Mouse (Mus musculus): Measurements from ENCODE around the gene Icmt.

GRCm38 (mm10) chr4:152296874-152297861 is at the start of gene Icmt:
- TF ChIP-seq CTCF (IDR thresholded peaks at IDR 0.05) (no peak), EP300 (IDR thresholded peaks at IDR 0.05) (no peak)
